ENCODE assay signal across 13 mouse cellular contexts in the genomic region with DNA sequence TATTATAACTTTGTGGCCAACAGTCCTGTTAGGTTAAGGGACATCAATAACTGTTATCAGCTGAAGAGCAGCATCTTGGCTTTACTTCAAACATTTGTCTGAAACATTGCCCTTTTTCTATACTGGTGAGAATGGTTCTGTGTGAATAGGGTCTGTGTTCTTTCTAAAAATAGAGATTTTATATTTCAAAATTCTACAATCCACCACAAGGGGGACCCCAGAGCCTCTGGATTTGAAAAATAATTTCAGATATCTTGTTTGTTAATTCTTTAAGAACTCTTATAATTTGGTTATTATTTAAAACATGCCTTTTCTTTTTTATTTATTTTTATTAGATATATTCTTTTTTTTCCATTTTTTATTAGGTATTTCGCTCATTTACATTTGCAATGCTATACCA. TPM values are rescaled to one million over a fixed set of nuclear protein-coding genes. Genes with fewer than 3 reads are reported as not detected.
DNase-seq lines count a peak whose midpoint lies in the region; ATAC-seq and TF ChIP-seq lines count a peak whose summit lies in the region.
"Had no signal": no experiment of that assay in that cellular context is flagged by ENCODE, and none has a peak within 500 bp of the region (broad histone marks: within the 10 kb centered on the region; RNA-seq: fewer than 3 reads in every experiment).

No protein-coding gene starts in this region.

- H3K9me3 ChIP-seq in forebrain, embryonic 14.5 days (replicated peaks; ENCODE audit: control insufficient read depth, low read length), result no peaks in the 10 kb centered on the region
- no peaks in the 10 kb centered on the region for H3K9me3 ChIP-seq in forebrain, embryonic 12.5 days
- H3K9me3 ChIP-seq in heart, embryonic 12.5 days (replicated peaks), result no peaks in the 10 kb centered on the region

- H3K4me1 ChIP-seq in forebrain, embryonic 14.5 days (ENCODE audit: control insufficient read depth, insufficient read depth, low read length), result no peaks in the 10 kb centered on the region
- no peaks in the 10 kb centered on the region for H3K4me1 ChIP-seq in forebrain, embryonic 12.5 days
- no peaks in the 10 kb centered on the region for H3K4me1 ChIP-seq in heart, embryonic 12.5 days (replicated peaks)

- H3K27ac ChIP-seq in forebrain, embryonic 14.5 days (ENCODE audit: low read depth, low read length), result no peak overlapping the region
- H3K27ac ChIP-seq in forebrain, embryonic 12.5 days, result no peak overlapping the region
- H3K27ac ChIP-seq in left cerebral cortex, adult 2 months, result no peak overlapping the region
- no peak overlapping the region for H3K27ac ChIP-seq in heart, embryonic 12.5 days (ENCODE audit: poor library complexity, severe bottlenecking)

- no peaks in the 10 kb centered on the region for H3K27me3 ChIP-seq in forebrain, embryonic 14.5 days (replicated peaks; ENCODE audit: control insufficient read depth, insufficient read depth, low read length)
- H3K27me3 ChIP-seq in forebrain, embryonic 12.5 days, result no peaks in the 10 kb centered on the region
- H3K27me3 ChIP-seq in heart, embryonic 12.5 days (replicated peaks), result no peaks in the 10 kb centered on the region

- 90% methylated on average over 1 of the region's 1 CpGs for WGBS in forebrain, embryonic 14.5 days
- WGBS in forebrain, embryonic 12.5 days, result 86% methylated on average over 1 of the region's 1 CpGs
- WGBS in heart, embryonic 12.5 days, result 86% methylated on average over 1 of the region's 1 CpGs

- no peaks in the 10 kb centered on the region for H3K36me3 ChIP-seq in forebrain, embryonic 14.5 days (ENCODE audit: control insufficient read depth, insufficient read depth, low read length)
- no peaks in the 10 kb centered on the region for H3K36me3 ChIP-seq in forebrain, embryonic 12.5 days (replicated peaks)
- H3K36me3 ChIP-seq in heart, embryonic 12.5 days, result no peaks in the 10 kb centered on the region

- DNase-seq in forebrain, embryonic 14.5 days (ENCODE audit: low spot score), result peak; percentile 23
- DNase-seq in left cerebral cortex, adult 2 months (ENCODE audit: extremely low spot score in 1 of 2, low spot score in 2 of 2), result no peak
- DNase-seq in left cerebral cortex, postnatal 25 days (ENCODE audit: low spot score in 2 of 2), result no peak
- peak; percentile 32 for DNase-seq in A20 (ENCODE audit: low read depth, low spot score)
- DNase-seq in adipocyte (ENCODE audit: low spot score), result peak; percentile 60
- DNase-seq in urinary bladder, adult 2 months (ENCODE audit: low spot score), result no peak
- DNase-seq: adrenal gland, adult 2 months; cerebellum, adult 18-20 months; kidney, adult 8-10 months; thymus, postnatal 4 days had no signal

- intact Hi-C loops in left cerebral cortex, adult 2 months (cut with DNase I), result loop anchor here (10.0 kb wide), 1 partner anchor 639 kb away; no protein-coding TSS in a partner anchor
- intact Hi-C loops in left cerebral cortex, postnatal 25 days (cut with DNase I), result loop anchor here (10.0 kb wide), 1 partner anchor 639 kb away; no protein-coding TSS in a partner anchor

- no peak overlapping the region for H3K4me2 ChIP-seq in forebrain, embryonic 14.5 days (ENCODE audit: low read length)
- H3K4me2 ChIP-seq in forebrain, embryonic 12.5 days, result no peak overlapping the region
- H3K4me2 ChIP-seq in heart, embryonic 12.5 days, result no peak overlapping the region

- H3K9ac ChIP-seq in forebrain, embryonic 14.5 days (ENCODE audit: low read length), result no peak overlapping the region
- H3K9ac ChIP-seq in forebrain, embryonic 12.5 days, result no peak overlapping the region
- H3K9ac ChIP-seq in heart, embryonic 12.5 days, result no peak overlapping the region

- ATAC-seq in forebrain, embryonic 14.5 days, result no peak
- no peak for ATAC-seq in forebrain, embryonic 12.5 days (ENCODE audit: low FRiP score)
- no peak for ATAC-seq in heart, embryonic 12.5 days (ENCODE audit: insufficient number of reproducible peaks, low FRiP score)

- TF ChIP-seq CTCF in left cerebral cortex, adult 2 months (IDR thresholded peaks at IDR 0.05), result peak; percentile 68

- H3K4me3 ChIP-seq in forebrain, embryonic 14.5 days (ENCODE audit: low read depth, low read length), result no peak overlapping the region
- no peak overlapping the region for H3K4me3 ChIP-seq in forebrain, embryonic 12.5 days (replicated peaks)
- no peak overlapping the region for H3K4me3 ChIP-seq in left cerebral cortex, adult 2 months
- H3K4me3 ChIP-seq in heart, embryonic 12.5 days, result no peak overlapping the region
- H3K4me3 ChIP-seq: erythroblast, embryonic 14.5 days had no signal

RNA-seq across cellular contexts. Expression of gene Tmem168, which starts 42.2 kb away (rescaled TPM):
- polyA plus RNA-seq in forebrain, embryonic 14.5 days (2014; fragmentation: Nextera tagmentation; extraction: Ambion mirVana), result 24.6 and 29.4 TPM in 2 replicates
- polyA plus RNA-seq in forebrain, embryonic 12.5 days (2016; fragmentation: Nextera tagmentation; extraction: Ambion mirVana), result 31.7 and 36.0 TPM in 2 replicates
- 10 to 100 TPM; 14.3 to 14.9 TPM for total RNA-seq in left cerebral cortex, adult 2 months (2021)
- total RNA-seq in left cerebral cortex, postnatal 25 days (2021), result 10 to 100 TPM; 13.4 to 16.4 TPM
- 18.2 and 19.4 TPM in 2 replicates for polyA plus RNA-seq in urinary bladder, adult 2 months (2012; rRNA removed)
- 40.5 and 42.6 TPM in 2 replicates for polyA plus RNA-seq in heart, embryonic 12.5 days (2016; fragmentation: Nextera tagmentation; extraction: Ambion mirVana)
- polyA plus RNA-seq: erythroblast, embryonic 14.5 days had no signal

Comparison
In these comparisons a context has a peak if more than half of its experiments do, and no peak if none do; other contexts are left out.
1. DNase-seq: peak in forebrain, embryonic 14.5 days (single experiment), A20 (single experiment) and adipocyte (single experiment); none in left cerebral cortex, adult 2 months (0 of 2), left cerebral cortex, postnatal 25 days (0 of 2) and urinary bladder, adult 2 months (single experiment).